Mouse (Mus musculus): ENCODE data around the gene Tdrd7. TPM values are rescaled to one million over a fixed set of nuclear protein-coding genes. Genes with fewer than 3 reads are reported as not detected.

Tdrd7 gene
- total and polyA plus RNA-seq, 3 experiments = 6.2 to 12.6 (median 11.2) TPM

GRCm38 (mm10) chr4:45941628-45942044 is 23.5 kb upstream of the Tdrd7 start:
- intact Hi-C loops (cut with DNase I) = loop anchor here (1.0 to 5.0 kb wide), 3 partner anchors 66 to 185 kb away; no protein-coding TSS in a partner anchor
- no peak overlapping the region for H3K4me3 ChIP-seq
- no peak overlapping the region for H3K9ac ChIP-seq (ENCODE audit: low read depth, low read length)
- peak; percentile 39 to 67 for DNase-seq
- no peak overlapping the region for H3K27ac ChIP-seq
- H3K27me3 ChIP-seq (ENCODE audit: control insufficient read depth, insufficient read depth, low read length) = no peaks in the 10 kb centered on the region
- WGBS = 17% methylated on average over 13 of the region's 13 CpGs
- H3K79me2 ChIP-seq (replicated peaks; ENCODE audit: control insufficient read depth, insufficient read depth, low read length) = no peaks in the 10 kb centered on the region
- TF ChIP-seq CTCF (IDR thresholded peaks at IDR 0.05) (peak; percentile 90), POLR2A (IDR thresholded peaks at IDR 0.05; ENCODE audit: insufficient read depth, low read depth, low read length) (no peak), EP300 (IDR thresholded peaks at IDR 0.05; ENCODE audit: insufficient read depth, low read depth, low read length) (no peak)
- no peaks in the 10 kb centered on the region for H3K4me1 ChIP-seq (ENCODE audit: control insufficient read depth, insufficient read depth, low read length)
- no peaks in the 10 kb centered on the region for H3K36me3 ChIP-seq (ENCODE audit: control insufficient read depth, insufficient read depth, low read length)

GRCm38 (mm10) chr4:45947729-45948128 is 17.4 kb upstream of the Tdrd7 start:
- Histone ChIP-seq H3K27ac (no peak overlapping the region), H3K79me2 (replicated peaks; ENCODE audit: control insufficient read depth, insufficient read depth, low read length) (no peaks in the 10 kb centered on the region), H3K4me3 (no peak overlapping the region), H3K4me1 (ENCODE audit: control insufficient read depth, insufficient read depth, low read length) (peaks cover 5% of the 10 kb centered on the region), H3K9ac (ENCODE audit: low read depth, low read length) (no peak overlapping the region), H3K27me3 (ENCODE audit: control insufficient read depth, insufficient read depth, low read length) (no peaks in the 10 kb centered on the region), H3K36me3 (ENCODE audit: control insufficient read depth, insufficient read depth, low read length) (no peaks in the 10 kb centered on the region)
- intact Hi-C loops (cut with DNase I) = no loop called here
- TF ChIP-seq EP300 (IDR thresholded peaks at IDR 0.05; ENCODE audit: insufficient read depth, low read depth, low read length) = no peak
- TF ChIP-seq POLR2A (IDR thresholded peaks at IDR 0.05; ENCODE audit: insufficient read depth, low read depth, low read length) = no peak
- TF ChIP-seq CTCF (IDR thresholded peaks at IDR 0.05) = no peak
- no peak for DNase-seq
- WGBS = 91% methylated on average over 8 of the region's 8 CpGs

DNA sequence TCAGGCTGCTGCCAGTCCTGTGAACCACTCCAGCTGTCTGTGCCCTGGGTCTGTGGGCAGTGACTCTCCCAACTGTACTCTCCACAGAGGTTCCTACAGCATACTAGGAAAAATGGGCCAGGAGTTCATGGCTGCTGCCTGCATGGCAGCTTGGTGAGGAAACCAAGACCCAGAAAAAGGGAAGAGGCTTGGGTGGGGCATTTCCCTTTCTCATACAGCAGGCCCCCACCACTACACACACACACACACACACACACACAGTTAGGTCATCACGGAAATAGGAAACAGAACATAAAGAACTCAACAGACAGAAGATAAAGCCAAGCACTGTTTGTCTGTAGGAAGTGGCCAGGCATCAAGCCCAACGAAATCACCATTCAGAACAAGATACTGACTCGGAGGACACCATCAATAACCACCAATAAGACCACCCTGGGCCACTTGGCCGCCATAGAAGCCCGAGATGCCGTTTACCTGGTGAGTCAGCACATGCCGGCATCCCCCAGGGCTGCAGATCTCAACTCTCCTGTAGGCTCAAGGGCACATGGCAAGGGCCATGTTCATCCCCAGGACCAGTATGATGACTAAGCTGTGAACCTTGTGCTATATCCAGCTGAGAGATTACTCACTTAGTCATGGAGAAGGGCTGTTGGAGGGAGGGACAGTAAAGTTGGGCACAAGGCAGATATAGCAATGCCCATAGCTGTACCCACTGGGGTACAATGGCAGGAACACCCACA is 15.9 kb upstream of the Tdrd7 start:
- H3K4me1 ChIP-seq (ENCODE audit: control insufficient read depth, insufficient read depth, low read length) = peaks cover 5% of the 10 kb centered on the region
- peak in 1 of 2 experiments; percentile 31 for DNase-seq
- WGBS = 53% methylated on average over 7 of the region's 7 CpGs
- no peak overlapping the region for H3K9ac ChIP-seq (ENCODE audit: low read depth, low read length)
- no peak for TF ChIP-seq POLR2A (IDR thresholded peaks at IDR 0.05; ENCODE audit: insufficient read depth, low read depth, low read length)
- 0 out of 2 replicates have a peak, but pooled peaks have one; percentile 20 for TF ChIP-seq EP300 (IDR thresholded peaks at IDR 0.05; ENCODE audit: insufficient read depth, low read depth, low read length)
- H3K27ac ChIP-seq = no peak overlapping the region
- no peak overlapping the region for H3K4me3 ChIP-seq
- intact Hi-C loops (cut with DNase I) = no loop called here
- H3K27me3 ChIP-seq (ENCODE audit: control insufficient read depth, insufficient read depth, low read length) = no peaks in the 10 kb centered on the region
- H3K79me2 ChIP-seq (replicated peaks; ENCODE audit: control insufficient read depth, insufficient read depth, low read length) = no peaks in the 10 kb centered on the region
- H3K36me3 ChIP-seq (ENCODE audit: control insufficient read depth, insufficient read depth, low read length) = no peaks in the 10 kb centered on the region

GRCm38 (mm10) chr4:45951830-45952229 is 13.3 kb upstream of the Tdrd7 start:
- no peaks in the 10 kb centered on the region for H3K36me3 ChIP-seq (ENCODE audit: control insufficient read depth, insufficient read depth, low read length)
- no peak overlapping the region for H3K9ac ChIP-seq (ENCODE audit: low read depth, low read length)
- TF ChIP-seq POLR2A (IDR thresholded peaks at IDR 0.05; ENCODE audit: insufficient read depth, low read depth, low read length) (no peak), CTCF (IDR thresholded peaks at IDR 0.05) (no peak), EP300 (IDR thresholded peaks at IDR 0.05; ENCODE audit: insufficient read depth, low read depth, low read length) (no peak)
- intact Hi-C loops (cut with DNase I) = no loop called here
- no peak for DNase-seq
- 97% methylated on average over 12 of the region's 18 CpGs for WGBS
- peaks cover 5% of the 10 kb centered on the region for H3K4me1 ChIP-seq (ENCODE audit: control insufficient read depth, insufficient read depth, low read length)
- H3K27ac ChIP-seq = no peak overlapping the region
- H3K4me3 ChIP-seq = no peak overlapping the region
- no peaks in the 10 kb centered on the region for H3K79me2 ChIP-seq (replicated peaks; ENCODE audit: control insufficient read depth, insufficient read depth, low read length)
- H3K27me3 ChIP-seq (ENCODE audit: control insufficient read depth, insufficient read depth, low read length) = no peaks in the 10 kb centered on the region

DNA sequence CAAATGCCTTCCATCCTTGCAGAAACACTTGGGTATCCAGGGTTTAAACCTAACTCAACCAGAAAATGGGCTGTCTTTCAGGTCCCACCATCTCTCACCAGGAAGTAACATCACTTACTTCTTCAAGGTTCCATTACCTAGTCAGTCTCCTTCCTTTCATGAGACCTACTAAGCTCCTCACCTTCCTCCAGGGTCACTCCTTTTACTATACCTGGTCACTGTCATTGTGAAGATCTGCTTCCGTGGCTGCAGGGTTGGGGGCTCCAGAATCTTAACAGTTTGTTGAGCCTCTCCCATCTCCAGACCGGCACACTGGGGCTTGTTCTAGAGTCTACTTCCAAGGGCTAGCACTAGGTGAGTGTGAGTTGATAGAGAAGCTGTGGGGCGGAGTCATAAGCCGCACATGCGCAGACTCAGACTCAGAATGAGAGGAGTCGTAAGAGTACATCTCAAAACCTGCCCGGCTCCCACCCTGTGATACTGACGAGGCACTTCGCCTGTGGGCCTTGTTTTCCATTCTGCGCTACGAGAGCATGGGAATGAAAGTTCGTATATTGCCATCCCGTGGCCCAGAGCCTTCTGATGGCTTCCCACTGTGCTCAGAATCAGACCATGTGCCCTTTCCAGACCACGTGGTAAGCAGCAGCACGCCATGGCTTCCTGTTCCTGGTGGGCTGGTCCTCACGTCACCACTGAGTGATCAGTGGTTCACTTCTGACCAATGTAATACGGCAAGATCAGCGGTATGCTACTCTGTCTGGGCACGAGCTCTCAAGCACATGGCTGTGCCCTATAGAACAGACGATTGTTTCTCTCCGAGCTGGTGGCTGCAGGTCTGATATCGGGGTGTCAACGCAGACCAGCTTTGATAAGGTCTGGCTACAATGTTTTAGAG is 11.9 kb upstream of the Tdrd7 start:
- peaks cover 5% of the 10 kb centered on the region for H3K4me1 ChIP-seq (ENCODE audit: control insufficient read depth, insufficient read depth, low read length)
- 87% methylated on average over 23 of the region's 23 CpGs for WGBS
- TF ChIP-seq EP300 (IDR thresholded peaks at IDR 0.05; ENCODE audit: insufficient read depth, low read depth, low read length) = no peak
- TF ChIP-seq POLR2A (IDR thresholded peaks at IDR 0.05; ENCODE audit: insufficient read depth, low read depth, low read length) = no peak
- TF ChIP-seq CTCF (IDR thresholded peaks at IDR 0.05) = no peak

More for the DNA sequence above, 11.9 kb upstream of the Tdrd7 start:
- intact Hi-C loops (cut with DNase I) = no loop called here
- Histone ChIP-seq H3K4me3 (no peak overlapping the region), H3K79me2 (replicated peaks; ENCODE audit: control insufficient read depth, insufficient read depth, low read length) (no peaks in the 10 kb centered on the region), H3K9ac (ENCODE audit: low read depth, low read length) (no peak overlapping the region), H3K27ac (no peak overlapping the region), H3K36me3 (ENCODE audit: control insufficient read depth, insufficient read depth, low read length) (no peaks in the 10 kb centered on the region), H3K27me3 (ENCODE audit: control insufficient read depth, insufficient read depth, low read length) (no peaks in the 10 kb centered on the region)
- DNase-seq = no peak

Data from heart, adult 2 months (tissue).